Mouse (Mus musculus): ENCODE data around the gene Prdm16.

GRCm38 (mm10) chr4:154543128-154543527, 93.5 kb downstream of the Prdm16 start:
- no peak for TF ChIP-seq CTCF (IDR thresholded peaks at IDR 0.05; ENCODE audit: extremely low read depth, insufficient read depth, insufficient read length, insufficient replicate concordance)
- no peak for TF ChIP-seq POLR2A (IDR thresholded peaks at IDR 0.05; ENCODE audit: low read depth, low read length)
